Mouse (Mus musculus): ENCODE results near the gene Spsb2.

DNA sequence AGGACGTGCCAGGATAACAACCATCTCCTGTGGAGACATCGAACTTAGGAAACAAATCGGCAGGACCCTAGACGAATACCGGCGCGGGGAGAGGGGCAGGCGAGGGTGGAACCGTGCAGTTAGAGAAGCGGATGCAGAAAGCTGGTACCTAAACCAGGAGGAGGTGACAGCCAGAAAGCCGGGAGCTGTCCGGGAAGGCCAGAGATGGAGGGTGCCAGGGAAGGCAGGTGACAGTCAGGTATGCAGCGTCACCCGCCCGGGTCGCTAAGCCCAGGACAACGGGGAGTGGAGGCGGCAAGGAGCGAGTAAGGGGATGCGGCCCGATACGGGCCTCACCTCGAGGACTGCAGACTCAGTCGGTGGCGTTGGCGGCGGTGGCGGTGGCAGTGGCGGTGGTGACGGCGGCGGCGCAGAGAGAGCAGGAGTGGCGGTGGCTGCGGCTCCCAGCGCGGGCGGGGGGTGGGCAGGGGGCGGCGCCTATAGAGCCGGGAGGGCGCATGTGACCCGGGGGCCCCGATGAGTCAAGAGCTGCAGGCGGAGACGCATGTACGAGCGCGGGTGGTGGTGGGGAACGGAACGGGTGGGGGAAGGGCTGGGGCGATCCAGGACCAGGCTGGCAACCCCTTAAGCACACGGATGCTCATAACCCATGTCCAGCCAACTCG lies 39.2 kb upstream of the Spsb2 start, which contains the start of gene Eno2:
- TF ChIP-seq GATA1 (IDR thresholded peaks at IDR 0.05; ENCODE audit: borderline replicate concordance, low read length) (no peak), CTCF (IDR thresholded peaks at IDR 0.05; ENCODE audit: low read depth, low read length) (no peak), POLR2AphosphoS5 (IDR thresholded peaks at IDR 0.05; ENCODE audit: insufficient replicate concordance, low read depth, low read length) (no peak), GATA2 (IDR thresholded peaks at IDR 0.05; ENCODE audit: borderline replicate concordance, low read depth, low read length) (no peak)
